Mouse (Mus musculus) heart, embryonic 16.5 days (tissue): Measurements from ENCODE around the gene Sf3b5. TPM values are rescaled to one million over a fixed set of nuclear protein-coding genes. Genes with fewer than 3 reads are reported as not detected.
"Not testable (repeated sequence)": the region's sequence is repeated elsewhere in the genome, so short reads cannot be mapped to it uniquely, and the experiment has no call there.

ENCODE experiments used
- ATAC-seq: fragments of 200-750 bp; cut with Nextera tagmentation; replicated peaks from 2 replicates; pipeline ENCODE4 v1.8.0; 2017; ENCODE audit warnings: moderate number of reproducible peaks; ENCODE audit not compliant: insufficient read depth, low FRiP score; ENCODE audit errors: extremely low read depth
- H3K27ac ChIP-seq: fragments of 300-500 bp; sonication (generic); 2 replicates; pipeline ENCODE4 v1.5.1; 2014; ENCODE audit warnings: mild to moderate bottlenecking, low read length, control low read depth, moderate library complexity
- H3K27me3 ChIP-seq: fragments of 300-500 bp; sonication (generic); 2 replicates; pipeline ENCODE4 v1.6.1; 2014; ENCODE audit warnings: low read length, mixed read lengths; ENCODE audit not compliant: control insufficient read depth, insufficient read depth
- H3K36me3 ChIP-seq: fragments of 300-500 bp; sonication (generic); 2 replicates; pipeline ENCODE4 v1.6.1; 2014; ENCODE audit not compliant: control insufficient read depth, insufficient read depth
- H3K4me1 ChIP-seq: fragments of 300-500 bp; sonication (generic); 2 replicates; pipeline ENCODE4 v1.6.1; 2014; ENCODE audit warnings: low read length, mixed read lengths; ENCODE audit not compliant: control insufficient read depth, insufficient read depth
- H3K4me2 ChIP-seq: fragments of 300-500 bp; sonication (generic); 2 replicates; pipeline ENCODE4 v1.6.1; 2014; ENCODE audit warnings: low read depth, mild to moderate bottlenecking, control low read depth, low read length
- H3K4me3 ChIP-seq: fragments of 300-500 bp; sonication (generic); 2 replicates; pipeline ENCODE4 v1.5.1; 2014; ENCODE audit warnings: mild to moderate bottlenecking, control low read depth, low read length
- H3K9ac ChIP-seq: fragments of 300-500 bp; sonication (generic); 2 replicates; pipeline ENCODE4 v1.6.1; 2014; ENCODE audit warnings: low read length, control low read depth
- H3K9me3 ChIP-seq: fragments of 300-500 bp; sonication (generic); replicated peaks from 2 replicates; pipeline ENCODE4 v1.6.1; 2016; ENCODE audit warnings: low read length; ENCODE audit not compliant: control insufficient read depth
- WGBS: fragments of 180-500 bp; shearing (Covaris S2); extraction: QIAGEN DNeasy Blood & Tissue Kit; methylation state at CpG from one replicate; pipeline ENCODE4 v1.1.7; 2014; 5-methylcytosine and 5-hydroxymethylcytosine counted together
- polyA plus RNA-seq: library from polyadenylated mRNA; unstranded; fragments of >200 nt; fragmentation: Nextera tagmentation; extraction: Ambion mirVana; gene quantifications from 2 replicates; pipeline ENCODE4 v1.2.1, GENCODE M21; 2015

Gene Sf3b5
- polyA plus RNA-seq, 1 experiment from 2014 or later: 26.8 TPM

DNA sequence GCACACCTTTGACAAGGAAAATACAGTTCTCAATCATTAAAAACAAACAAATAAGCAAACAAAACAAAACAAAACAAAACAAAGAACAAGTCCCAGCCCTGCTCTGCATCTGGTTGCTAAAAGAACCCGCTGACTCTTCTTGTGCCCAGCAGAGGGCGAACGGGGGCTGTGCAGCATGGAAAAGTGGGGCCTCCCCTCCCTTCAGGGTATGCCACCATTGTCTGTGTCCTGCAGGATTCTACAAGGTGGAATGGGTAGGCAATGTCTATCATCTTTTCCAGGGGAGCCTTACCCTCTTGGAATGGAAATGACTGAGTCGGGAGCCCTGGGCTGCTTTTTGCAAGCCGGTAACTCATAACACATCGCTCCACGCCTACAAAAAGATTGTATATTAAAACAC, 13.4 kb downstream of the Sf3b5 start:
- no peak overlapping the region for H3K27ac ChIP-seq
- no peak overlapping the region for H3K4me2 ChIP-seq
- ATAC-seq: no peak

DNA sequence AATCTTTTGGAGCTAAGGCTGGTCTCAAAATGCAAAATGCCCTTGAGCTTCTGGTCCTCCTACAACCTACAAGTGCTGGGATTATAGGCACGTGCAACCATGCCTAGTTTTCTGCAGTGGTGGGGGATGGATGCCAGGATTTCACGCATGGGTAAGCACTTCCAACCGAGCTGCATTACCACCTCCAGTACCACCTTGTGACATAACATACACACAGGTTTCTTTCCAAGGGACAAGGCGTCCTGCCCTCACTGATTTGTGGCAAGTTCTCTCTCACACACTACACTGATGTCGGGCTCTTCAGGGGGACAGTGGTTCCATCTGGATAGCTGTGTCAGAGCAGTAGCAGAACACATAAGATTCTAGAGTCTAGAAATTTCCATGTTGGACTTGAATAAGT, 13.9 kb downstream of the Sf3b5 start:
- Histone ChIP-seq H3K36me3 (no peaks in the 10 kb centered on the region), H3K27ac (no peak overlapping the region), H3K4me3 (no peak overlapping the region), H3K27me3 (no peaks in the 10 kb centered on the region), H3K9me3 (no peaks in the 10 kb centered on the region), H3K9ac (no peak overlapping the region), H3K4me1 (peaks cover 4% of the 10 kb centered on the region; the same call in 1 of the 2 replicates), H3K4me2 (no peak overlapping the region)
- WGBS: 77% methylated on average over 5 of the region's 5 CpGs
- no peak for ATAC-seq

More for the DNA sequence above, 13.4 kb downstream of the Sf3b5 start:
- H3K9me3 ChIP-seq: no peaks in the 10 kb centered on the region
- no peak overlapping the region for H3K4me3 ChIP-seq
- 65% methylated on average over 7 of the region's 7 CpGs for WGBS
- H3K9ac ChIP-seq: no peak overlapping the region
- peaks cover 4% of the 10 kb centered on the region; the same call in 1 of the 2 replicates for H3K4me1 ChIP-seq
- H3K27me3 ChIP-seq: no peaks in the 10 kb centered on the region
- no peaks in the 10 kb centered on the region for H3K36me3 ChIP-seq

DNA sequence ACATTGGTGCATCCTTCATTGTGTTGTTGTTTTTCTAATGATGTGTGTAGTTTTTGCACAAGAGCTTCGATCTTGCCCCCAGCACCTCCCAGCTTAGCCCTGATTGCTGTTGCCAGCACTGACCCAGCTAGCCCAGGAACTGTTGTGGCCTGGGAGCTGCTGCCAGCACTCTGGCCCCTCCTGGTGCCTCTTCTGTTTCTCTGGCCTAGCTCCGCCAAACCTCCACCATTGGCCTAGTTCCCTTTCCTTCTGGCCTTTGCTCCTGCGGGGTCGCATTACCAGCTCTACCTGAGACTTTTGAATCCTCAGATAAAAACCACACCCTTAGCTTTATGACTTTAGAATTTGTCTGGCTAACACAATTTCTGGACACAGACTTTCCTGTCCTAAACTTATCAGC, 17.0 kb downstream of the Sf3b5 start:
- no peak for ATAC-seq
- no peak overlapping the region for H3K27ac ChIP-seq
- 75% methylated on average over 4 of the region's 4 CpGs for WGBS

DNA sequence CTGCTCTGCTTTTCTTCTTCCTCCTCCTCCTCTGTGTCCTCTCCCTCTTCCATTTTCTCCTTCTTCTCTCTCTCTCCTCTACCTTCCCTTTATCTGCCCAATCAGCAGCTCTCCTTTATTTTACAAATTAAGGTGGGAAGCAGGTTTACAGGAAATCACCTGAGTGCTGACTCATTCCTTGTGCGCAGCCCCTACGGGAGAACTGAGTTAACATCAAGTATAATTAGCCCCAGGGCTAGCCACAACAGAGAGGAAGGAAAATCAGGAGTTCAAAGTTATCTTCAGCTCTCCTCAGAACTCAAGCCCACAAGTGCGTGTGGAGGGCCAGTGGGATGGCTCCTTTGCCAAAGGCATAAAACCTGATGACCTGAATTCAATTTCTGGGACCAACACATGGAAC, 18.8 kb downstream of the Sf3b5 start:
- not testable (repeated sequence) for H3K36me3 ChIP-seq, H3K9me3 ChIP-seq, H3K4me3 ChIP-seq, H3K4me1 ChIP-seq, H3K9ac ChIP-seq, H3K27ac ChIP-seq, H3K27me3 ChIP-seq, H3K4me2 ChIP-seq, ATAC-seq
- 70% methylated on average over 3 of the region's 3 CpGs for WGBS

More for the DNA sequence above, 17.0 kb downstream of the Sf3b5 start:
- H3K4me1 ChIP-seq: peaks cover 4% of the 10 kb centered on the region; the same call in 1 of the 2 replicates
- no peak overlapping the region for H3K4me2 ChIP-seq
- no peak overlapping the region for H3K9ac ChIP-seq
- H3K9me3 ChIP-seq: no peaks in the 10 kb centered on the region
- no peaks in the 10 kb centered on the region for H3K36me3 ChIP-seq
- no peak overlapping the region for H3K4me3 ChIP-seq
- no peaks in the 10 kb centered on the region for H3K27me3 ChIP-seq

DNA sequence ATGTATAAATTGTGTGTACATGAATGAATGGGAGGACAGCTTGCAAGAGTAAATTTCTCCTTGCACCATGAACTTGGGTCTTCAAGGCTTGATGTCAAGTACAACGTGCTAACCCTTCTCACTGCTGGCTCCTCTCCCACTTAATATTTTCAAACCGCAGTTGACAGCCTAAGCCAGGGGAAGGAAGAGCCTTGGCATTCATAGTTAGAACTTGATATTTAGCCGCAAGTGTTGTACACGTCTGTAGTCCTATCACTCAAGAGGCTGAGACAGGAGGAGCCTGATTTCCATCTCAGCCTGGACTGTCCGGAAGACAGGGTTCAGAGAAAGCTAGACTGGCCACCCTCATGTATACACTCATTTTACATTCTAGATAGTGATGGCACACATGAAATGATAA, 22.6 kb downstream of the Sf3b5 start:
- Histone ChIP-seq H3K4me2 (no peak overlapping the region), H3K36me3 (no peaks in the 10 kb centered on the region), H3K4me1 (no peaks in the 10 kb centered on the region), H3K9me3 (no peaks in the 10 kb centered on the region), H3K9ac (no peak overlapping the region), H3K4me3 (no peak overlapping the region), H3K27ac (no peak overlapping the region), H3K27me3 (no peaks in the 10 kb centered on the region)
- 82% methylated on average over 5 of the region's 5 CpGs for WGBS
- no peak for ATAC-seq

DNA sequence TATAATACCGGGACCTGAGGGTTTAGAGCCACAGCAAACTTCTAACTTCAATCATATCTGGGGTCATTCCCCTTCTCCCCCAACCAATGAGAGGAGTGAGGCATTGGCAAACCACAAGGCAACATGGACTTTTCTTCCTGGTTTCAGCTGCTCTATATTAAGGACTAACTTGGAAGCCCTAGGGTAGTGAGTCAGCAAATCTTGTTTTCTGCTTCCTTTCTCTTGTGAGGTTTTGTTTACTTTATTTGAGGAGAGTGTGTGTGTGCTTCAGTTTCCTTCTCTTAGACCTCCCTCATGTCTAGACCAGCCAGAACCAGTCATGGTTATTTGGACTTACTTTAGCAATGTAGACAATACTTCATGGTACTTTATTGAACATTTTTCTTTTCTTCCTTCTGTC, 23.1 kb downstream of the Sf3b5 start:
- no peak for ATAC-seq
- no peak overlapping the region for H3K4me2 ChIP-seq
- no peaks in the 10 kb centered on the region for H3K27me3 ChIP-seq
- no peaks in the 10 kb centered on the region for H3K4me1 ChIP-seq
- H3K4me3 ChIP-seq: no peak overlapping the region
- H3K9ac ChIP-seq: no peak overlapping the region
- H3K36me3 ChIP-seq: no peaks in the 10 kb centered on the region
- no peaks in the 10 kb centered on the region for H3K9me3 ChIP-seq
- no peak overlapping the region for H3K27ac ChIP-seq
- 77% methylated on average over 1 of the region's 1 CpGs for WGBS

DNA sequence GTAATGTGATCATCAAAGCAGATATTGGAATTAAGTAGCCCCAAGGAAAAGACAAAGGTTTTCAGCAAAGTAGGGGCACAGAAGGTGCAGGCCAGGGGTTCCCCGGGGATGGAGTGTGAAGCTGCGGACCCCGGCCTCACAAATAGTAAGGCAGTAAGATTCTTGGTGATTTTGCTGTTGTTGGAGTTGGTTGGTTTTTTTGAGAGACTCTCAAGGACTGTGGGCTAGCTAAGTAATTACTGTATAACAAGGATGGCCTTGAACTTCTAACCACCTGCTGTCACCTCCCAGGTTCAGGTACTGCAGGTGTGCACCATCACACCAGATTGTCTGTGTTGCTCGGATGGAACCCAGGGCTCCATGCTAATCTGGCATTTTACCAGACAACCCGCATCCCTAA, 24.3 kb downstream of the Sf3b5 start:
- Histone ChIP-seq H3K27ac (no peak overlapping the region), H3K4me2 (no peak overlapping the region), H3K9me3 (no peaks in the 10 kb centered on the region), H3K9ac (no peak overlapping the region), H3K4me1 (no peaks in the 10 kb centered on the region), H3K4me3 (no peak overlapping the region), H3K27me3 (no peaks in the 10 kb centered on the region), H3K36me3 (no peaks in the 10 kb centered on the region)
- WGBS: 86% methylated on average over 5 of the region's 5 CpGs
- no peak for ATAC-seq

DNA sequence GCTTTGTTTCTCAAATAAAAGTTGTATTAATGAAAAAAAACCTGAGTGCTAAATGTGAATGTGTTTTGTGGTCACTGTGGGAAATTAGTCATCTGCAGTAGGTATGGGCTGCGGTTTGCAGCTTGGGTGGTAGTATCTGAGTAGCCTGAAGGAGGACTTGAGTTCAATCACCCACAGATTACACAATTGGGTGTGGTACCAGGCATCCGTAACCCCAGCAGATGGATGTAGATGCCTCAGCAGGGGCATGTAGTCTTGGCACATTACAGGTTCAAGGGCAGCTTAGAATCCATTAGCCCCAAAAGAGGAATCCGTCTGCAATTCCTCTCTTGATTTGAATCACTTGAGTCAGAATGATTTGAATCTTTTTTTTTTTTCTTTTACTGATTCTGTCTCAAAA, 30.1 kb downstream of the Sf3b5 start:
- Histone ChIP-seq H3K27ac (no peak overlapping the region), H3K27me3 (no peaks in the 10 kb centered on the region), H3K4me3 (no peak overlapping the region), H3K4me1 (no peaks in the 10 kb centered on the region), H3K36me3 (no peaks in the 10 kb centered on the region), H3K9ac (no peak overlapping the region), H3K9me3 (no peaks in the 10 kb centered on the region), H3K4me2 (no peak overlapping the region)
- 82% methylated on average over 3 of the region's 3 CpGs for WGBS
- no peak for ATAC-seq

DNA sequence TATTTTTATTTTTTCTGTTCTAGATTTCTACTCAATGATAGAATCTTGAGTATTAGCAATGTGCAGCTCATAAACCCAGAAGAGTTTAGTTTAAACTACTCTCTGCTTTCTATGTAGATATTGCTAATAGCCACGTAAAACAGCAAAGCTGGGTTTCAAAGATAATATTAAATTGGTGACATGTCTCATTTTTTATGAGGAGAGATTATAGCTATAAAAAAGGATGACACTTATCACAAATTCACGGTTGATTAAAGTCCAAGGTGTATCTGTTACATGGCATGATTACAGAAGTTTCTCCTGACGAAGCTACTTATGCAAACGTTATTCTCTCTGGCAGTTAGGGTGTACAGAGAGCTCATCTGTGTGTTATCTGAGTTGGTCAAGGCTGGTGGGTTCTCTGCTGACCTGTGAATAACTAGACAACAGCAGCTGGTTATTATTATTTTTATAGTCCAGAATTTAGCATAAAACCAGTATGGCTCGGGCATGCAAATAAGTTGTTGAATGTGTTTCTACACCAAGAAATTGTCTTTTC, 34.6 kb downstream of the Sf3b5 start:
- H3K4me3 ChIP-seq: no peak overlapping the region
- H3K27me3 ChIP-seq: no peaks in the 10 kb centered on the region
- WGBS: 78% methylated on average over 5 of the region's 5 CpGs
- H3K9ac ChIP-seq: no peak overlapping the region
- no peaks in the 10 kb centered on the region for H3K36me3 ChIP-seq
- H3K9me3 ChIP-seq: no peaks in the 10 kb centered on the region
- no peak overlapping the region for H3K27ac ChIP-seq
- no peaks in the 10 kb centered on the region for H3K4me1 ChIP-seq
- no peak overlapping the region for H3K4me2 ChIP-seq
- ATAC-seq: no peak
